Mouse (Mus musculus): ENCODE results near the gene Gm47283. TPM values are rescaled to one million over a fixed set of nuclear protein-coding genes. Genes with fewer than 3 reads are reported as not detected.

Gm47283 gene
- total RNA-seq, 2 experiments from 2014 or later, result not detected

Other genes starting within 250 kb of the Gm47283 start
- not detected for gene Gm21860, start 29.9 kb upstream of the Gm47283 start, total RNA-seq (2021)
- gene Gm21748, start 54.4 kb downstream of the Gm47283 start, total RNA-seq (2021), result not detected